Mouse (Mus musculus): ENCODE data around the gene Cyp2b19.

Cyp2b19 gene

DNA sequence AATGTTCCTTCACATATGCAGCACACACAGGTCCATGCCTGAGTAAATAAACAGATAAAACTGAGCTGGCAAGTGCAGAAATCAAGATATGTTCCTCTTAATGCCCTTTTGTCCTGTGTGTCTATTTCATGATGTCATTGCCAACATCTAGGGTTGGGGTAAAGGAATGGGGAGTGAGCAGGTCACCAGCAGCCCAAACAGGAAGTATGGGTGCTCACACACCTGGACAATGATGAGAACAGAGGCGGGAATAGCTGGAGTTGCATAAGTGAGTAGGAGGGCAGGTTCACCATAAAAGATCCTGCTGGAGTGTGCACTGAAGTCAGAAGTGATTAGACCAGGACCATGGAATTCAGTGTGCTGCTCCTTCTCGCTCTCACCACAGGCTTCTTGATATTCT, at the start of gene Cyp2b19:
Gene Cyp2b19, plus strand, starts transcription at position 301 of the 400 bp plus-strand sequence.
- in situ Hi-C loops (cut with MboI, MseI), result no loop called here

- in situ Hi-C loops (cut with MboI, MseI), result no loop called here
Observed at GRCm38 (mm10) chr7:26711061-26711460, 45.9 kb upstream of the Cyp2b19 start.

DNA sequence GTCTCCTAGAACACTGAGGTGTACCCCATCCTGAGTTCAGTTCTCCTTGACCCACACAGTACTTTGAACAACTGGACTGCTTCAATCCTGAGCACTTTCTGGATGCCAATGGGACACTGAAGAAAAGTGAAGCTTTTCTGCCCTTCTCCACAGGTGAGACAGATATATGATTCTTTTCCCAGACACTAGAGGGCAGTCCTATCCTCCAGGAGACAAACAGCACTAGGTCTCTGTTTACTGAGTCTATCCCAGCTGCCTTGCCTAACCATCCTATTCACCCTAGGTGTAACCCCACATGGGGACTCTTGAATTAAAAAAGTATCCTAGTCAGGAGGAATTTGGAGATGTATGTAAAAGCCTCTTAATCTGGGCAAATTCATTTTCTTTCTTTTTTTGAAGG, 18.0 kb upstream of the Cyp2b19 start:
- in situ Hi-C loops (cut with MboI, MseI), result no loop called here

DNA sequence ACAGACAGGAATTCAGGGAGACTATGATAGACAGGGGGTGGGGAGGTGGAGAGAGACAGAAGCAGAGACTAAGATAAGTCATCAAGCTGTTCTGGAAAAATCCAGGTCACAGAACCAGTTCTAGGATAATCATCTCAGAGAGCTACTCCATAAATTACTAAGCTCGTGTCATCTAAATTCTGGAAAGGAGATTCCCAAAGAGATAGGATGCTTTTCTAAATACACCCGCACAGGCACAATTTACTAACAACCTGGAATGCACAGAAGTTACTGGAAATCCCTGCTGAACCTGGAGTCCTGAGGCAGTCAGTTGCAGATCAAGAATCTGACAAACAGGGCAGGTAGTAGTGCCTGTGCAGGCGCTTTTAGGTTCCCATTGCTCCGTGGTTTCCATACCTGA, 13.0 kb upstream of the Cyp2b19 start:
- in situ Hi-C loops (cut with MboI, MseI), result no loop called here

GRCm38 (mm10) chr7:26745486-26745885, 11.5 kb upstream of the Cyp2b19 start:
- in situ Hi-C loops (cut with MboI, MseI), result no loop called here

- in situ Hi-C loops (cut with MboI, MseI), result no loop called here
Observed at GRCm38 (mm10) chr7:26767084-26767483, 10.1 kb downstream of the Cyp2b19 start.

DNA sequence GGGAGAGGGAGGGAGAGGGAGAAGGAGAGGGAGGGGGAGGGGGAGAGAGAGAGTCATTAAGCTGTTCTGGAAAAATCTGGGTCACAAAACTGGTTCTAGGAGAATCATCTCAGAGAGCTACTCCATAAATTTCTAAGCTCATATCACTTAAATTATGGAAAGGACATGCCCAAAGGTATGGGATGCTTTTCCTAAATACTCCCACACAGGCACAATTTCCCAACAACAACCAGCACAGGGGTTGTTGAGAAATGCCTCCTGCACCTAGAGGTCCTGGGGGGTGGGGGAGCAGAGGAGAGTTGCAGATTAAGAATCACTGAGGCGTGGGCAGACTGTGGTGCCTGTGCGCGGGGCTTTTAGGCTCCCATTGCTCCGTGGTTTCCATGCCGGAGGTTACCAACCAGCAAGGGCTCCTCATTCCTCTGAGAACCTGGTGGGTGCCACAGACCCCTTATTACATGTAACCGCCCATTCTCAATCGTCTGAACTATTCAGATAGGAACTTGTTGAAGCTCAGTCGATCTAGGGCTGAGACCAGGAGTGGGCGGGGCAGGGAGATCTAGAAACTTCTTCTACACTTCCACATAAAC, 13.0 kb downstream of the Cyp2b19 start:
- in situ Hi-C loops (cut with MboI, MseI), result loop anchor here in 1 of 2 experiments (10.0 kb wide), 1 partner anchor 355 kb away; no protein-coding TSS in a partner anchor

GRCm38 (mm10) chr7:26772866-26773586, 16.1 kb downstream of the Cyp2b19 start:
- in situ Hi-C loops (cut with MboI, MseI), result loop anchor here in 1 of 2 experiments (10.0 kb wide), 1 partner anchor 352 kb away; no protein-coding TSS in a partner anchor

DNA sequence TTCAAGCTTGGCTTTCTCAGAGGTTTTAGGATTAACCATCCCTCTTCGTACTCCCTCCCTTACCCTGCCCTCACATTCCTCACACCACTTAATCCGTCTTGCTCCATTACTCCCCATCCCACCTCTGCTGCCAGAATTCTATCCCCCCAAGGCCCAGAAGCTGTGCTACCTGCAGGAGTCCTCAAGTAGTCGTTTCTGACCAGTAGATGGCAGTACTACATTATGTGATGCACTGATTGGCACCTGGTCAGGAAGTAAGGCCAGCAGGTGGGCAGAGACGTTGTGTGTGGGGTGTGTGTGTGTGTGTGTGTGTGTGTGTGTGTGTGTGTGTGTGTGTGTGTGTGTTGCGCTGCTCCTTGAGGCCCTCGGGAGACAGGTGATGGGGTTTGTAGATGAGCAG, 18.9 kb downstream of the Cyp2b19 start:
- in situ Hi-C loops (cut with MboI, MseI), result loop anchor here (10.0 to 25.0 kb wide), 2 partner anchors 349 to 511 kb away; no protein-coding TSS in a partner anchor

DNA sequence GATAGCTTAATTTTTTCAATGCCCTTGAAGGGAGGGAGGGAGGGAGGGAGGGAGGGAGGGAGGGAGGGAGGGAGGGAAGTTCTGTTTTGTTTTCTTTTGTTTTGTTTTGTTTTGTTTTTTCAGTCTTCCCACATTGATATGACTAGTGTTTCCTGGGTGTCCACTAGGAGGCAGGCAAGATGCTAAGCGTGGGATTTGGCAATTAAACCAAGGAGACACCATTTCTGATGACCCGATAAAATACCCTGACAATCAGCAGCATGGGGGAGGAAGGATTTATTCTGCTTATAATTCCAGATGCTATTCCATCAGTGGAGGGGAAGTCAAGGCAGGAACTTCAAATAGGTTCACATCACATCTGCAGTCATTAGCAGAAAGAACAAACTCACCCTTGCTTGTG, 20.9 kb downstream of the Cyp2b19 start:
- in situ Hi-C loops (cut with MboI, MseI), result loop anchor here (10.0 to 25.0 kb wide), 2 partner anchors 347 to 509 kb away; no protein-coding TSS in a partner anchor

- in situ Hi-C loops (cut with MboI, MseI), result loop anchor here (10.0 to 25.0 kb wide), 2 partner anchors 346 to 509 kb away; no protein-coding TSS in a partner anchor
Observed at GRCm38 (mm10) chr7:26778474-26778873, 21.5 kb downstream of the Cyp2b19 start.

DNA sequence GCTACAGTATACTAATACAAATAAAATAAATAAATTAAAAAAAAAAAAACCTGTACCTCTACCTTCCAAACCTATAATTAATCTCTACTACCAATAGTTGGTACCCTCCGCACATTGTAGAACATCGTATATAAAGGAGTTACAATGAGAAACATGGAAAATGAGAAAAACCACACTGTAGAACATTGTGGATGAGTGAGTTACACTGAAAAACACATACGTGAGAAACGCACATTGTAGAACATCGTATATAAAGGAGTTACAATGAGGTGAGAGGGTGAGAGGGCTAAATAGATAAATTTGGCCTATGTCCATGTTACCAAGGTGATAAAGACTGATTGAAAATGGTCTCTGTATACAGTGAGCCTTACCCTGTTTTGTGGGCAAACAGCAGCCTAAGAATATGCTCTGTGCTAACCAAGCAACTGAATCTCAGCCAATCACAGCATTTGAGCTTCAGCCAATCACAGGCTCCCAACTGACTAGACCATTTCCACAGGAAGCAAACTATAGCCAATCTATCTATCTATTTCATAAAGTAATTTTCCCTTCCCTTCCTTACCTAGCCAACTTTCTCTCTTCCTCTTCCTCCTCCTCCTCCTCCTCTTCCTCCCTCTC, 23.0 kb downstream of the Cyp2b19 start:
- in situ Hi-C loops (cut with MboI, MseI), result loop anchor here (10.0 to 25.0 kb wide), 2 partner anchors 345 to 507 kb away; no protein-coding TSS in a partner anchor

DNA sequence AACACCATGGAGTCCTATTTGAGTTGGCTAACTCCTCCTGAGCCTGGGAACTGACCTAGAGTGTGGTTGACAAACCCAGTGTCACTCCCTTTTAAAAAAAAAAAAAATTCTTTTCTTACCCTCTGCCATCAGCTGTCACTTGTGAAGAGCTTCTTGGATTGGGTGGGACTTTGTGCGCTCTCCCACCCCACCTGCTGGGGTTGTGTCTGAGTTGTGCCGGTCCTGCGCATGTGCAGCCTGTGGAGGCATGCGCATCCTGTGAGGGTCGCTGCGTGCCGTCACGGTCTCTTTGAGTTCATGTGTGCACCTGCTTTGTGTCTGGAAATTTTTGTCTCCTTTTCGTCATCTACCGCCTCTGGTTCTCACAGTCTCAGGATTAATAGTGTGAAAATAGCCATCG, 23.6 kb downstream of the Cyp2b19 start:
- in situ Hi-C loops (cut with MboI, MseI), result loop anchor here (25.0 kb wide), 1 partner anchor 507 kb away; no protein-coding TSS in a partner anchor

DNA sequence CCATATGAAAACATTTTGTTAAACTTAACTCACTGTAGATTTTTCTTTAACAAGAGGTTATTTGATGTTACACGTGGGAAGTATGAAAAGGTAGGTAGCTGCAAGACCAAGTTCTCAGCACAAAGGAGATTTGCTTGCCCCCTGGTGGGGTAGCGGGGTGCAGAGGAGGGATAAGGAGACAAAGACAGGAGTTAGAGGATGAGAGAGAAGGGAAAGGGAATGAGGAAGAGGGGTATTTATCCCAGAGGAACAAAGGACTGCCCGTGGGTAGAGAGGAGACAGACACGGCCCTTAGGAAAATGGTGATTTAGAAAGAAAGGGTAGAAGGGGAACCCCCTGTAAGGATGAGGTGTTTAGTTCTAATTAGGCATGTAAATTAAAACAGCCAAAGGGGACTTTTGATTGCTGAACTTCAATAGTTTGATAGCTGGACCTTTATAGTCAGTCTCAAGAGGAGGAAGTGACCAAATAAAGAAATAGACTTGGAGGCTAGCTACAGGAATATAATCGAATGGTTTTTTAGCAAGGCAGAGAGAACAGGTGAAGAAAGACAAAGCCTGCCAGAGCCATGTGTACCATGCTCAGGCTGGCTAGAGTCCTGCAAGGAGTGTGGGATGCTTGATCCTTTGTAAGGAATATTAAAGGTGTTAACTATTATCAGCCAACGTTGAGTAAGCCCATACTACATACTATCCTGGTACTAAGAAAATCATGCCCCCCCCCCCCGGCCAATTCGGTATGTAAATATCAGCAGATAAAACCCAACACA, 24.2 kb downstream of the Cyp2b19 start:
- in situ Hi-C loops (cut with MboI, MseI), result loop anchor here (25.0 kb wide), 1 partner anchor 506 kb away; no protein-coding TSS in a partner anchor

DNA sequence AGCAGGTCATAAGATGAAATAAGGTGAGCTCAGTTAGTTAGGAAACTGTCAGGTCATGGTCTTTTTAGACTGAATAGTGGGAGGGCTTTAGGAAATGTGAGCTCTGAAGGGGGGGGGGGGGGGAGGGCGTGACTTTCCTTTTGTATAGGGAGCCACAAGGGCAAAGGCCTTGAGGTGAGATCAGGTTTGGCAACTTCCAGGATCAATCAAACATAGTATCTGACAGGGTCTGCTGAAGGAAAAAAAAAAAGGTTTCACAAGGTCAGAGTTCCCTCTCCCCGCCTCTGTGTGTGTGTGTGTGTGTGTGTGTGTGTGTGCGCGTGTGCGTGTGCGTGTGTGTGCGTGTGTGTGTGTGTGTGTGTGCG, 24.8 kb downstream of the Cyp2b19 start:
- in situ Hi-C loops (cut with MboI, MseI), result loop anchor here (25.0 kb wide), 1 partner anchor 506 kb away; no protein-coding TSS in a partner anchor

DNA sequence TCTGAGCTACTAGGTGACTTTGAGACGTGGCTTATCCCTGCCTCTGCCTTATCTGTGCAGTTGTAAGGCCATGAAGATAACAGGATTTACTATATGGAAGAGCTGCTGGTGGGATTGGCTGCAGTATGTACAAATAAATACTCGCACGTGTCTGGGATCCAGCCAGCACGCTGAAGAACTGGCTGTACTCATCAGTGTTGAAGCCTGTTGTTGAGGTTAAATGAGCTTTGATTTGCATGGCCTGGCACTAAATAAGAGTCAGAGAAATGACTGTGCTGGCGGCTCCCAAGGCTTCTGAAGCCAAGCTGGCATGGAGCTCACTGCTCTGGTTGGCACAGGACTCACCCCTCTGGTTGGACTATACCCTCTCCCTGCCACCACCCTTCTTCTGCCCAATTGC, 26.2 kb downstream of the Cyp2b19 start:
- in situ Hi-C loops (cut with MboI, MseI), result loop anchor here (25.0 kb wide), 1 partner anchor 504 kb away; no protein-coding TSS in a partner anchor

- in situ Hi-C loops (cut with MboI, MseI), result loop anchor here (25.0 kb wide), 1 partner anchor 501 kb away; no protein-coding TSS in a partner anchor
Observed at GRCm38 (mm10) chr7:26786013-26786412, 29.1 kb downstream of the Cyp2b19 start.

DNA sequence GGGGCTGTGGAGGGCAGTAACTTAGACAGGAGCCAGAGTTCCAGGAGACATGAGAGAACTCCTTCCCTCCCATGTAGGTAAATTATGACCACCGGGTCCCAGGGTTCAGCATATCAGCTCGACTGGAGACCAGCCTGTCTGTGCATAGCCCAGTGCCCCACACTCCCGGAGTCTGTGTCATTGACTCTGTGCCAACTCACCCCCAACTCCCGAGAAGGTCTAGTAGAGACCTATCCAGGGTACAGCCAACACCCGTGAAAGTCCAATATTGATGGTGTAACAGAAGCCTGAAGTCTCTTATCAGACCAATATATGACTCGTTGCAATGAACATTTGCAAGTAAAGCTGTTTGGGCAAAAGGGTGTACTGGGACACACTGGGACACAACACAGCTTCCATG, 33.0 kb downstream of the Cyp2b19 start:
- in situ Hi-C loops (cut with MboI, MseI), result loop anchor here (25.0 kb wide), 1 partner anchor 497 kb away; no protein-coding TSS in a partner anchor

GRCm38 (mm10) chr7:26800104-26800503, 43.2 kb downstream of the Cyp2b19 start:
- in situ Hi-C loops (cut with MboI, MseI), result no loop called here

DNA sequence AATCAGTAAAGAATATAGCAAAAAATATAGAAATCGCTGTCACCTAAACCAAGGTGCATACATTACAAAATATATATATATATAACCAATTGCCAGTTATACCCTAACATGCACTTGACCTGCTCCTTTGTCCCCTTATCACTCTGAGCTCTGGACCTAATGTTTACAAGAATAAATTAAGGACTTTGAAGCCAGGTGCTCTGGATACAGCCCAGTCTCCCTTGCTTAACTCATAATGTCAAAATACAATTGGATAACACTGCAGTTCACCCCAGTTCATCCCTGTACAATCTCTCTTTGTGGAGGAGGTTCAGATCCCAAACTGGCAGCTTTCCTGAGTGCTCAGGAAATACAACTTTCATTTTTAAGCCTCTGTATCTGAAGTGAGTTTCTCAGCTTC, 44.1 kb downstream of the Cyp2b19 start:
- in situ Hi-C loops (cut with MboI, MseI), result no loop called here

DNA sequence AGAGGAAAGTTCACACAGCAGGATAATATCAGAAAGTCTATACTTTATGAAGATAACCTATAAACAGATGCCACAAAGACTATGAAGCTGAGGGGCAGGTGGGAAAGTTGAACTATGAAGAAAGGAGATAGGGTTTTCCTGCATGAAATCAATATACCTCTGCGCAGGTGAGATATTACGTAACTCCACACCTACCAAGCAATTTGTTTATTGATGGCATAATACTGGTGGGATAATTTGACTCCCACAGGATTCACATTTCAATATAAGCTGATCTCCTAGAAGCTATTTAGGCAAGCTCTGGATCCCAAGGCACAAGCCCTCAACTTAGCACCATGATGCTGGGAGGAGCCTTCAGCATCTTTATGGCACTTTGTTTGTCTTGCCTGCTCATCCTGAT, 51.6 kb downstream of the Cyp2b19 start, which contains the start of gene Cyp2g1:
Gene Cyp2g1, plus strand, starts transcription at position 301 of the 400 bp plus-strand sequence.
- in situ Hi-C loops (cut with MboI, MseI), result no loop called here
